Mouse (Mus musculus): Measurements from ENCODE around the gene Ttll1.

DNA sequence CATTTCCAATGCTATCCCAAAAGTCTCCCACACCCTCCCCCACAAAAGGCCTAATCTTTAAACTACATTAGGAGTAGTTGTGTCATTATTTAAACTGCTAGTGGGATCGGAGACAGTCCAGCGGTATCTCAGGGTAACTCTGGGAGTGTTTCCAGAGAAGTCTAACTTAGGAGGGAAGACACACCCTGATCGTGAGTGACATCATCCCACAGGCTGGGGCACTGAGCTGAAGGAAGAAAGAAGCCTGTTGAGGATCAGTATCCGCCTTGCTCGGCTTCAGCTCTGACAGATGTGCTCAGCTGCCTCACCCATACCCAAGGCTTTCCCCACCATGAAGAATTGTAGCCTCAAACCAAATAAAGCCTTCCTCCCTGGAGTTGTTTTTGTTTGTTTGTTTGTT lies 18.8 kb downstream of the Ttll1 start:
- TF ChIP-seq POLR2AphosphoS2 (IDR thresholded peaks at IDR 0.05; ENCODE audit: low read depth, low read length): no peak
- no peak for TF ChIP-seq USF1 (IDR thresholded peaks at IDR 0.05; ENCODE audit: low read depth, low read length)
- TF ChIP-seq CHD2 (IDR thresholded peaks at IDR 0.05; ENCODE audit: low read length): no peak
- no peak for TF ChIP-seq JUND (conservative IDR thresholded peaks at IDR 0.05; ENCODE audit: low read depth, low read length)
